Mouse (Mus musculus): ENCODE measurements at regions not wholly inside any gene's neighbourhood (a gene's known extent, or its start where the extent isn't known, plus 50 kb on each side); places are given as distances from the start of the nearest gene placed in this dataset.

- no peaks in the 10 kb centered on the region for H3K79me2 ChIP-seq (ENCODE audit: control insufficient read depth, insufficient read depth, low read length, poor library complexity)
- H3K36me3 ChIP-seq (ENCODE audit: control insufficient read depth in 1 of 2, insufficient read depth in 2 of 2, low read length in 2 of 2), result no peaks in the 10 kb centered on the region
- no peaks in the 10 kb centered on the region for H3K27me3 ChIP-seq (ENCODE audit: control insufficient read depth in 1 of 2, insufficient read depth in 2 of 2, low read length in 2 of 2)
- no peak overlapping the region for H3K4me3 ChIP-seq (ENCODE audit: control insufficient read depth in 1 of 2, insufficient read depth in 1 of 2, low read depth in 2 of 2, low read length in 2 of 2)
- H3K4me1 ChIP-seq (ENCODE audit: control insufficient read depth in 1 of 2, insufficient read depth in 2 of 2, low read length in 2 of 2), result no peaks in the 10 kb centered on the region
- TF ChIP-seq E2F4 (IDR thresholded peaks at IDR 0.05; ENCODE audit: borderline replicate concordance, low read depth, low read length) (no peak), MAFK (IDR thresholded peaks at IDR 0.05; ENCODE audit: borderline replicate concordance, low read depth, low read length) (no peak), POLR2AphosphoS5 (IDR thresholded peaks at IDR 0.05; ENCODE audit: borderline replicate concordance, low read depth, low read length) (no peak), ZMIZ1 (IDR thresholded peaks at IDR 0.05; ENCODE audit: low read depth, low read length) (no peak), SMC3 (IDR thresholded peaks at IDR 0.05; ENCODE audit: low read depth, low read length) (no peak), MXI1 (IDR thresholded peaks at IDR 0.05; ENCODE audit: low read depth, low read length) (no peak), GABPA (IDR thresholded peaks at IDR 0.05; ENCODE audit: low read depth, low read length) (no peak), SIN3A (IDR thresholded peaks at IDR 0.05; ENCODE audit: low read length) (no peak), USF1 (IDR thresholded peaks at IDR 0.05; ENCODE audit: low read depth, low read length) (no peak), TBP (IDR thresholded peaks at IDR 0.05; ENCODE audit: low read depth, low read length) (no peak)
- DNase-seq (ENCODE audit: low read depth, low spot score), result no peak
- H3K27ac ChIP-seq (ENCODE audit: control insufficient read depth, low read depth, low read length), result no peak overlapping the region
- H3K9me3 ChIP-seq (replicated peaks; ENCODE audit: insufficient read depth, low read length), result no peaks in the 10 kb centered on the region
- H3K9ac ChIP-seq (ENCODE audit: control insufficient read depth, low read depth, low read length, poor library complexity, severe bottlenecking), result no peak overlapping the region
Observed at GRCm38 (mm10) chr9:52551577-52552281, 127.9 kb downstream of the AI593442 start.

GRCm38 (mm10) chr9:52546071-52546470, 133.5 kb downstream of the AI593442 start:
- DNase-seq (ENCODE audit: low read depth, low spot score), result no peak
- Histone ChIP-seq H3K27ac (ENCODE audit: control insufficient read depth, low read depth, low read length) (no peak overlapping the region), H3K36me3 (ENCODE audit: control insufficient read depth in 1 of 2, insufficient read depth in 2 of 2, low read length in 2 of 2) (no peaks in the 10 kb centered on the region), H3K4me3 (ENCODE audit: control insufficient read depth in 1 of 2, insufficient read depth in 1 of 2, low read depth in 2 of 2, low read length in 2 of 2) (no peak overlapping the region), H3K27me3 (ENCODE audit: control insufficient read depth in 1 of 2, insufficient read depth in 2 of 2, low read length in 2 of 2) (no peaks in the 10 kb centered on the region), H3K9me3 (replicated peaks; ENCODE audit: insufficient read depth, low read length) (no peaks in the 10 kb centered on the region), H3K79me2 (ENCODE audit: control insufficient read depth, insufficient read depth, low read length, poor library complexity) (no peaks in the 10 kb centered on the region), H3K9ac (ENCODE audit: control insufficient read depth, low read depth, low read length, poor library complexity, severe bottlenecking) (no peak overlapping the region), H3K4me1 (ENCODE audit: control insufficient read depth in 1 of 2, insufficient read depth in 2 of 2, low read length in 2 of 2) (no peaks in the 10 kb centered on the region)
- no peak for TF ChIP-seq TBP (IDR thresholded peaks at IDR 0.05; ENCODE audit: low read depth, low read length)
- TF ChIP-seq RAD21 (IDR thresholded peaks at IDR 0.05; ENCODE audit: low read depth, low read length), result no peak
- TF ChIP-seq SIN3A (IDR thresholded peaks at IDR 0.05; ENCODE audit: low read length), result no peak
- TF ChIP-seq CHD2 (IDR thresholded peaks at IDR 0.05; ENCODE audit: low read length), result no peak
- TF ChIP-seq MAFK (IDR thresholded peaks at IDR 0.05; ENCODE audit: borderline replicate concordance, low read depth, low read length), result no peak
- no peak for TF ChIP-seq CHD1 (IDR thresholded peaks at IDR 0.05; ENCODE audit: low read depth, low read length)

- Histone ChIP-seq H3K4me1 (ENCODE audit: control insufficient read depth in 1 of 2, insufficient read depth in 2 of 2, low read length in 2 of 2) (no peaks in the 10 kb centered on the region), H3K4me3 (ENCODE audit: control insufficient read depth in 1 of 2, insufficient read depth in 1 of 2, low read depth in 2 of 2, low read length in 2 of 2) (no peak overlapping the region), H3K27ac (ENCODE audit: control insufficient read depth, low read depth, low read length) (no peak overlapping the region), H3K9me3 (replicated peaks; ENCODE audit: insufficient read depth, low read length) (no peaks in the 10 kb centered on the region), H3K9ac (ENCODE audit: control insufficient read depth, low read depth, low read length, poor library complexity, severe bottlenecking) (no peak overlapping the region), H3K79me2 (ENCODE audit: control insufficient read depth, insufficient read depth, low read length, poor library complexity) (no peaks in the 10 kb centered on the region), H3K36me3 (ENCODE audit: control insufficient read depth in 1 of 2, insufficient read depth in 2 of 2, low read length in 2 of 2) (no peaks in the 10 kb centered on the region), H3K27me3 (ENCODE audit: control insufficient read depth in 1 of 2, insufficient read depth in 2 of 2, low read length in 2 of 2) (no peaks in the 10 kb centered on the region)
- TF ChIP-seq TCF12 (IDR thresholded peaks at IDR 0.05; ENCODE audit: low read depth, low read length), result no peak
- TF ChIP-seq MAFK (IDR thresholded peaks at IDR 0.05; ENCODE audit: borderline replicate concordance, low read depth, low read length), result no peak
- TF ChIP-seq CHD1 (IDR thresholded peaks at IDR 0.05; ENCODE audit: low read depth, low read length), result no peak
- DNase-seq (ENCODE audit: low read depth, low spot score), result no peak
Observed at GRCm38 (mm10) chr9:52539086-52539485, 140.5 kb downstream of the AI593442 start.
